11 mouse cellular contexts compared by ENCODE assay signal in genomic region chr9:53786561-53787407, GRCm38 (mm10). TPM values are rescaled to one million over a fixed set of nuclear protein-coding genes. Genes with fewer than 3 reads are reported as not detected.
DNase-seq lines count a peak whose midpoint lies in the region; ATAC-seq and TF ChIP-seq lines count a peak whose summit lies in the region.
"Had no signal": no experiment of that assay in that cellular context is flagged by ENCODE, and none has a peak within 500 bp of the region (broad histone marks: within the 10 kb centered on the region; RNA-seq: fewer than 3 reads in every experiment).

No protein-coding gene starts in this region.

- intact Hi-C loops in left cerebral cortex, adult 2 months (cut with DNase I) = no loop called here

- H3K4me3 ChIP-seq in left cerebral cortex, adult 2 months = no peak overlapping the region
- no peak overlapping the region for H3K4me3 ChIP-seq in limb, embryonic 13.5 days
- H3K4me3 ChIP-seq: hindbrain, embryonic 15.5 days had no signal

- H3K4me2 ChIP-seq in limb, embryonic 13.5 days (replicated peaks) = peak overlapping the region; percentile 32
- H3K4me2 ChIP-seq: hindbrain, embryonic 15.5 days had no signal

- no peak for DNase-seq in left cerebral cortex, adult 2 months (ENCODE audit: extremely low spot score in 1 of 2, low spot score in 2 of 2)
- no peak for DNase-seq in left cerebral cortex, adult 18-20 months (ENCODE audit: low spot score in 2 of 2)
- peak; percentile 66 for DNase-seq in ZHBTc4 (ENCODE audit: low read depth, low spot score)
- peak; percentile 42 for DNase-seq in thymus, postnatal 25 days
- DNase-seq in retina, embryonic 14.5 days (ENCODE audit: low spot score) = no peak
- no peak for DNase-seq in cerebellum, adult 9-10 months
- no peak for DNase-seq in gastrocnemius, adult 18-20 months (ENCODE audit: low spot score)
- DNase-seq: cerebellum, adult 8-10 months; layer of hippocampus, adult 9-11 months had no signal

- no peak overlapping the region for H3K9ac ChIP-seq in limb, embryonic 13.5 days
- H3K9ac ChIP-seq: hindbrain, embryonic 15.5 days had no signal

- 39% methylated on average over 16 of the region's 16 CpGs for WGBS in limb, embryonic 13.5 days

- H3K27ac ChIP-seq in left cerebral cortex, adult 2 months = peak overlapping the region; percentile 56
- H3K27ac ChIP-seq in limb, embryonic 13.5 days = no peak overlapping the region
- H3K27ac ChIP-seq: hindbrain, embryonic 15.5 days had no signal

- TF ChIP-seq CTCF in left cerebral cortex, adult 2 months (IDR thresholded peaks at IDR 0.05) = no peak; the same call in 1 of the 2 replicates

- H3K27me3 ChIP-seq in limb, embryonic 13.5 days = no peaks in the 10 kb centered on the region
- H3K27me3 ChIP-seq: hindbrain, embryonic 15.5 days had no signal

- H3K4me1 ChIP-seq in limb, embryonic 13.5 days = peaks cover 32% of the 10 kb centered on the region
- H3K4me1 ChIP-seq: hindbrain, embryonic 15.5 days had no signal

- H3K36me3 ChIP-seq in limb, embryonic 13.5 days = no peaks in the 10 kb centered on the region
- H3K36me3 ChIP-seq: hindbrain, embryonic 15.5 days had no signal

- peak; percentile 61; the same call in 1 of the 2 replicates for ATAC-seq in limb, embryonic 13.5 days (ENCODE audit: low FRiP score, low read depth)

- H3K9me3 ChIP-seq in limb, embryonic 13.5 days = peaks cover 6% of the 10 kb centered on the region; the same call in 1 of the 2 replicates
- H3K9me3 ChIP-seq: hindbrain, embryonic 15.5 days had no signal

RNA-seq across cellular contexts. Expression of gene Slc35f2, which starts 15.4 kb away (rescaled TPM):
- total RNA-seq in left cerebral cortex, adult 2 months (2021) = 1 to 10 TPM; 2.8 to 3.1 TPM
- total RNA-seq in left cerebral cortex, adult 18-20 months (2021) = 1 to 10 TPM; 2.4 to 2.8 TPM
- 4.5 and 4.8 TPM in 2 replicates for polyA plus RNA-seq in limb, embryonic 13.5 days (2015; fragmentation: Nextera tagmentation; extraction: Ambion mirVana)
- not detected for total RNA-seq in gastrocnemius, adult 18-20 months (2021)

Comparison
In these comparisons a context has a peak if more than half of its experiments do, and no peak if none do; other contexts are left out.
1. DNase-seq: peak in ZHBTc4 (single experiment) and thymus, postnatal 25 days (single experiment); none in left cerebral cortex, adult 2 months (0 of 2), left cerebral cortex, adult 18-20 months (0 of 2), retina, embryonic 14.5 days (single experiment), cerebellum, adult 9-10 months (single experiment) and gastrocnemius, adult 18-20 months (single experiment).